Mouse (Mus musculus) left cerebral cortex, postnatal 25 days (tissue): ENCODE results near the gene Faim2. TPM values are rescaled to one million over a fixed set of nuclear protein-coding genes. Genes with fewer than 3 reads are reported as not detected.
A peak's percentile ranks its signal among the peaks of the same experiment; 100 is the strongest.

Experiments used
- DNase-seq, 2 experiments: peaks; one replicate each; pipeline ENCODE4 v3.0.0; 2022; ENCODE audit warnings: low spot score in 2 of 2, mixed read lengths in 1 of 2
- intact Hi-C: fragments of 180-260 bp; cut with DNase I; formaldehyde crosslinking; loops from one replicate; pipeline ENCODE4 v1.15.1; 2025
- total RNA-seq, 2 experiments: library from RNA; stranded (reverse); gene quantifications; 2 replicates each; pipeline ENCODE4 v1.2.3; 2021

Faim2 gene
- total RNA-seq = 100 to 1,000 TPM; 318 to 355 TPM

DNA sequence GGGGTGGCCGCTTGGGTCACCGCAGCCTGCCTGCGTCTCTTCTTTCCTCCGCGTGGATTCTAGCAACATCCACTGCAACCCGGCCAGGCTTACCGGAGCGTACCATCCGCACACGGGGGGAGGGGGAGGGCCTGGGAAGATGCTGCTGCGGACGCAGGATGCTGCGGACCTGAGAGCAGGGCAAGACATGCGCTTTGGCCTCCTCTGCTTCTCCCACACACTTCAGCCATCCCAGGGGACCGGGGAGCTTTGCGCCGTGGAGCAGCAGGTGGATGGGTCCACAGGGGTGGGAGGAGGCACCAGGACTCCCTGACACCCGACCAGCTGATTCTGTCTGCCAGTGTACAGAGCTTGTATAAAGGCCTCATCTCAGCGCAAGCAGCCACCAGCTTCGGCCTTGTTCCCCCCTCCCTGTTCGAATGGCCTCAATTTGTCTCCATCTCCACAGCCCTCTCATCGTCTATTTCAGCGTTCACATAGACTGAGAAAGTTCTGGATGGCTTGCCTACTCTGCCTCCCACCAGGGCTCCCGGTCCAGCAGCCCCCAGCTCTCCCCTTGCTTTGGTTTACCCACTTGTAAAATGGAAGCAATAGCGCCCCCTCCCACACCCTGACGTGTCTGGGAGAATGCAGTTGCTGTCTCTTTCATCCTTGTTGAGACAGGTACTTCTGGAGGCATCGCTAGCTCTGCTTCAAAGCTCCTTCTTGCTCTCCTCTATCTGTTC lies at the start of gene Faim2:
Gene Faim2 (minus strand): TSS at position 537 of the 725 bp plus-strand sequence.
- peak; percentile 79 to 87 for DNase-seq
- intact Hi-C loops = no loop called here

DNA sequence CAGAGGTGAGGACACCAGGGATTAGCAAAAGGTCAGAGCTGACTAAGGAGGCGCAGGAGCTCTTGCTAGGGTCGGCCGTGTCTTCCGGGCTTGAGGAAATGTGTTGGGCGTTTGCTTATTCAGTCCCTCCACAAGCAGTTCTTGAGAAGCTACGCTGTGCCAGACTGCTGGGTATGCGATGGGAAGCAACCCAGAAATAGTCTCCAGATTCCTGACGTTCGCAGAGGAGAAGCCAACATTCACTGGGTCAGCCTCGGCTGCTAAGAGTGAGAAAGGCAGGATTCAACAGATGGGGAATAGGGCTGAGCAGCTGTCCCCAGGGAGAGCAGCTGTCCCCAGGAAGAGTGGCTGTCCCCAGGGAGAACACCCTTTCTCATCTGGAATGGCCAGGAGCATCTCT lies 41.2 kb upstream of the Faim2 start:
- DNase-seq = peak; percentile 18 to 73
- intact Hi-C loops = no loop called here

DNA sequence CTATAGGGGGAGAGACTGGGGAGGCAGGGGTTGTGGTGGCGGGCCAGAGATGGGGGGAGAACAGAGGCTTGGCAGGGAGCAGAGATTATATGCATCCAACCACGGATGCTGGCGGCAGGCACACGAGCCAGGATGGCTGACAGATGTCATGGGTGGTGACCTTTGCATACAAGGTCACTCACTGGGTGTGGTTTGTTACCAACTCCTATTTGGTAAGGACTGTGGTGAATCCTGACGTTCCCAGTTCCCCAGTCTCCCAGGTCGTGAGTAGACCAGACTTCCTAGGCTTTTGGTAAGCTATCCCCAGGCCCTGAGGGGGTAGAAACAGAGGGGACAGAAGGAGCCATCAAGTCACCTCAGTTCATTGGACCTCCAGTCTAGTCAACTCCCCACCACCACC lies 40.7 kb upstream of the Faim2 start:
- no peak for DNase-seq
- intact Hi-C loops = no loop called here

DNA sequence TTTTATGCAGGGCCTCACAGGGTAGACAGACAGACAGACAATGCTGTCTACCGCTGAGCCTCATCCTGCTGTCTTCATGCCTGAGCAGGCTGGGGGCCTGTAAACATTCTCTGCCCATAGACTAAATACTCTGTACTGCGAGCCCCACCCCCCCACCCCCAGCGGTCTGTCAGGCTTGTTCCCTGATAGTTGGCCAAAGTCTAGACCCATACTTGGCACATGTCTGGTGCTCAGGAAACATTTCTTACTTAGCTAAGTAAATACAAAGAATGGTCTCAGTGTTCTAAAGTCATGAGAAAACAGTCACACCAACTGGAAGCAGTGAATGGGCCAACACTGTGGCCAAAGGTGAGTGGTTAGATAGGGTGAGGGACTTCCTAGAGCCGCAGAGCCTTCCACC lies 39.4 kb upstream of the Faim2 start:
- intact Hi-C loops = no loop called here

DNA sequence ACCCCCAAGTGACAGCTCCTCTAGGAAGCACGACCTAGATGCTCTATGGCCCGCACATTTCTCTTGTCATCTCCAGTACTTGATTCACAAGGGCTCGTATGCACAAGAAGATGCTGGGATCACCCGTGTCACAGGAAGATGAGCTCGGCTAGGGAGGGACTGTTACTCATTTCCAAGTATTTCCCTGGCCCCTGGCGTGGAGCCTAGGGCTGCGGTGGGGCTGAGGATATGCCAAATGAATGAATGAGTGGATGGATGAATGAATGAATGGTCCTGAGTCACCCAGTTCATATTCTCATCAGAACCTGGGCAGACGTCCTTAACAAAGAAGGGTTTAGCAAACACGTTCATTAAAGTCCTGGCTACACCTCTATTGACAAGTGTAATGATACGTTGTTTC lies 32.3 kb upstream of the Faim2 start:
- no peak for DNase-seq
- intact Hi-C loops = no loop called here

More for the DNA sequence above, 39.4 kb upstream of the Faim2 start:
- no peak for DNase-seq

DNA sequence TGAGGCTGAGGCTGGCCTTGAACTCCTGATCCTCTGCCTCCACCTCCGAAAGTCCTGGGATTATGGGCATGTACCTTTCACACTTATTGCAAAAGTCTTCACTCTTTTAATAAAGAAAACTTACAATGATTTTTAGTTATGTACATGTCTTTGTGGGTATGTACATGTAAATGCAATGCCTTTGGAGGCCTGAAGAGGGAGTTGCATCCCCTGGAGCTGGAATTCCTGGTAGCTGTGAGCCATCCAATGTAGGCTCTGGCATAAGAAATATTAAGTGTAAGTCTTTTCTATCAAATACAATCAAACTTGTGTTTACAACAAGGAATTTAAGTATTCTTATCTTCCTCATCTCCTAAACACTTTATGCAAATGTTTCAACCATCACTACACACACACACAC lies 31.0 kb upstream of the Faim2 start:
- intact Hi-C loops = no loop called here
- no peak for DNase-seq

DNA sequence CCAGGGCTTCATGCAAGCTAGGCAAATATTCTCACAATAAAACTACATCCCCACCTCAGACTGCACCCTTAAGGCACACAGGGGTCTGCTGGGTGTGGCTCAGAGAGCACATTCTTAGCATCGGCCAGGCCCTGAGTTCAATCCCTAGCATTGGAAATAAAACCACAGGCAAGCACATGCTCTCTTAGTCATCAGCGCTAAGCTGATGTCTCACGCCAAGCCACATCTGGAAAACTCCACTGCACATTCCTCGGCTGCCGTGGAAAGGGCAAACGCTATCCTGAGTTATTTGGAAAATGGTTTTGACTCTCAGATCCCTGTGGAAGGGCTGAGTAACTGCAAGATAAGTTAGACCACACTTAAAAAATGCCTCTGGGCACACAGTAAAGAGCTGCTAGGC lies 25.8 kb upstream of the Faim2 start:
- no peak for DNase-seq
- intact Hi-C loops = no loop called here

DNA sequence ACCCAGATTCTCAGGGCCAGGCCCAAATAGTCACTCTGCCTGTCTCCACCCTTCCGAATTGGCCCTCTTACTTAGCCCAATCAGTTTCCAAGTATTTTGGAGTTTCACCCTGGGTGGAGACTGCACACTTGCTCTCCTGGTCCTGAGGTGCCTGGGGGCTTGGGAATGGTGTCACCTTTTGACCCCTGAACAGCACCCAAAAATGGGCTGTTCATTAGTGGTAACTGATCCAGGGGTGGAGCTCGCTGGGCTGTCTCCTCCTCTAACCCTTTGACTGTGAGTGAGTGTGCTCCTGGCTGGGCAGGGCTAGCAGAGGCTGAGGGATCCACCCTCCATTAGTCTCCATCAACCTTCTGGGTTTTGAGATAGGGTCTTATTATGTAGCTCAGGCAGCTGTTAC lies 21.9 kb upstream of the Faim2 start:
- no peak for DNase-seq
- intact Hi-C loops = no loop called here

DNA sequence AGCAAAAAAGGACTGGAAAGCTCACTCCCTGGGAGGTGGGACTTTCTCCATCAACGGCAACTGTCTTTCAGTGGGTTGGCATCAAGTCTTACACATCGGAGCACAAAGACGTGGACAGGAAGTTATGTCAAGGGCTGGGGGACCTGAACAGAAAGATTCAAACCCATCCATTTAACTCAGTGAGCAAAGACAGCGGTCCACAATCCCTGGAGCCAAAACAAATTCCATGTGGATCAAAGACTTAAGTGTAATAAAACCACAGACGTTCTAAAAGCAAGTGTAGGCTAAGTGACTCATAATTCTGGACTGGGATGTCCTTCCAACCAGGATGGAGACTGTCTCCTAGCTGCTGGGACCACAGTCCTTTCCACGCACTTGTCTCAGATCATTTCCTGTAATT lies 19.8 kb upstream of the Faim2 start:
- DNase-seq = no peak
- intact Hi-C loops = no loop called here

DNA sequence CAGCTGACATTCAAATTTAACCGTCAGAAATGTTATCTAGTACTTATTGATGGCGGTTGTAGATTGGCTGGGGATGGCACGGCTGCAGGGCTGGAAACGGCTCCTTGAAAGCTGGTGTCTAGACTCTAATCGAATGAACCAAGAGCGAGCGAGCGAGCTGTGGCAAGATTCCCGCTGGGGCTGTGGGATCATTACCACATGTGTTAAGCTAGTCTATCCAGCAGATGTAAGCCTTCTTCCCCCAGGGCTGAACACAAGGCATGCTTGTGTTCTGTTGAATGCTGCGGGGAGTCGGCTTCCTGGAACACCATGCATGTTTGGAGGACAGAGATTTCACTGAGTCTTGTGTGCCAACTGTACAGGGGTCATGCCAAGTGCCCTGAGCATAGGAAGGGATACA lies 18.6 kb upstream of the Faim2 start:
- intact Hi-C loops = no loop called here
- no peak for DNase-seq

DNA sequence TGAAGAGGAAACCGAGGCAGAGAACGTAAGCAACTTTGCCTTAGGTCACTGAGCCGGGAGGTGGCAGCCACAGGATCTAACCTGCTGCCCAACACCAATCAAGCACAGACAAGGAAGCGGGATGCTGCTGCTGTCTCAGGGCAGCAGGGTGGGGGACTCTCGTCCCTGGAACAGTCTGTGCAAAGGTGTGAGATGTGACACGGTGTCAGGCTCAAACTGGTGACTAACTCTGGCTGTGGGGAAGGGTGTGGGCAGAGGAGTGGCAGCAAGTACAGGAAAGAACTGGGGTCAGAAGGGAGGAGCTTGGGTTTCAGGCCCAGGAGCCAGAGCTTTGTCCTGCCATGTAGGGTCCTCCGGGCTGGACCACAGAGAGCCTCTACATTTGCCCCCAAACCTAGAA lies 16.1 kb upstream of the Faim2 start:
- intact Hi-C loops = no loop called here
- DNase-seq = no peak

DNA sequence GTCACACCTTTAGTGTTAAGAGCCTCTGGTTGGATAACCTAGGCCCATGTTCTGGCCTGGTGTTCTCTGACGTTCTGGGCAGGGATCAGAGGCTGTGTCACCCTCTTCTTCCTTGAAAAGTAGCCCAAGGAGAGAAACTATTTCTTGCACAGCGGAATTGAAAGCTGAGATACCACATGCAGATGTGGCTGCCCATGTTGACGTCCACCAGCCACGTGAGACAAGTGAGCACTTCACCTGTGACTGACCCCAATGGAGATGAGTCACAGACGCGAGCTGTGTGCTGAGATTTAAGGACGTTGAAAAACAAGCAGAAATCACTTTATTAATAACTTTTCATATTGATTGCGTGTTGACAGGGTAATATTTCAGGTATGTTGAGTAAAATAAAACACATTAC lies 11.9 kb upstream of the Faim2 start:
- no peak for DNase-seq
- intact Hi-C loops = no loop called here

DNA sequence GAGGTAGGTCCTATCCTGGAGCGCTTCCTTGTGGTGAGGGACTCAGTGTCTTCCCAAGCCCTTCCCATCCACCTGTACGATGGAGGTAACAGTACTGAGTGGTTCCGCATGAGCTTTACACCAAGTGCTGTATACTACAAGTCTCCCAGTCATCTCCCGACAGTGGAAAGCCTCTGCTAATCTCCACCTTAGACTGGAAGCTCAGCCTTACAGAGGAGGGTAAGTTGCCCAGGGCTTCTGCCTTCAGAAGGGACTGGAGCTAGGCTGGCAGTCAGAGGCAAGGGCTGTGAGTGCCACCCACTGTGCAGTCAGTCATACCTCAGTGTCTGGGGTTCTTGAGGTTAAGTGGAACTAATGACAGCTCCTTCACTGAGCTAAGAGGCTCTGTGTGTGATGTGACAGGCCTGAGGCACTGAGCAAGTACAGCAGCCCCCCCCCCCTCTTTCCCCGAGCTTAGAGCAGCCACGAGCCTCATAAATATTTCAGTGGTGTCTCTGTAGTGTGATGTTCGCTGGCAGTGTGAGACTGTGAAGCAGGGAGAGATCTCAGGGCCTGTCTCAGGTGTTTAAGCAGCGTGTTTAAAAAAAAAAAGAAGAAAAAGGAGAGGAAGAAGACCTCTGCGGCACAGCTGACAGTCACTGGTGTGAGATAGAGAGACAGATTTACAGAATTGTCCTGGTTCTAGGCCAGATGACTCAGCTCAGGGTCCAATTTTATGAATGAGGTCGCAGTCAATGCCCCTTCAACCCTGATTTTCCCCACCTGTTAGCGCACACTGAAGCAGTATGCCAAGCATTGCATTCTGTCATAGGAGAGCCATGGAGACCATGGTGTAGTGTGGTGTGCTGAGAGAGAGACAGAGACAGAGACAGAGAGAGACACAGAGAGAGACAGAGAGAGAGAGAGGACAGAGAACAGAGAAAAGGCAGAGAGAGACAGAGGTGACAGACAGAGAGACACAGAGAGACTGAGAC lies 9.2 kb upstream of the Faim2 start:
- intact Hi-C loops = no loop called here
- DNase-seq = no peak

DNA sequence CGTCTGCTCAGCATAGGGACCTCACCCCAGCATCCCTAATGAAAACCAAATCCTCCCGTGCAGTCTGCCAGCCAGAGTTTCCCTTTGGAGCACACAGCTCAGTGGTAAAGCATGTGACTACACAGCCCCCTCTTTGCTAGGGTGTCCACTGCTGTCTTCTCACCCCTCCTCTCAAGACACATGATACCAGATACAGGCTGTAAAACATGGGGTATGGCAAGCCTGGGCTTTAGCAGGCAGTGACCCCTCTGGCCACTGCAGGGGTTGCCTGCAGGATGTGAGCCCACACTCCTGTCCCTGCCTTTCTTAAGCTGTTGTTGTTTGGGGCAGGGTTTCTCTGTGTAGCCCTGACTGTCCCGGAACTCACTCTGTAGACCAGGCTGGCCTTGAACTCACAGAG lies 4.1 kb upstream of the Faim2 start:
- intact Hi-C loops = no loop called here
- DNase-seq = no peak

DNA sequence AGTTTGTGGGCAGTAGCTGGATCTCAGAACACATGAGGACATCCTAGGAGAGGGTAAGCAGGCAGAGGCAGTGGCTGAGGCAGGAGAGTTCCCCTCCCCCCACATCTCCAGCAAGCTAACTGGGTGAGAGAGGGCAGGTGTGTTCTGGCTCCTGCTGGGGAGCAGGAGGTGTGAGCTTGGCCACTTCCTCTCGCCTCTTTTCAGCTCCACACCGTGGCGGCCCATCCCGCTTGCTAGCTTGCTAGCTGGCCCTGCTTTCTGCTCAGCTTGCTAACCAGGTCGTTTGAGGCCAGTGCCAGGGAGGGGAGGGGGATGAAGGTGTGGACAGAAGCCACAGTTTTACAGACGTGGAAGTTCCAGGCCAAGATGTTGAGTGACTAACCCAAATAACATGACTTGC lies 3.2 kb upstream of the Faim2 start:
- intact Hi-C loops = no loop called here
- no peak for DNase-seq

DNA sequence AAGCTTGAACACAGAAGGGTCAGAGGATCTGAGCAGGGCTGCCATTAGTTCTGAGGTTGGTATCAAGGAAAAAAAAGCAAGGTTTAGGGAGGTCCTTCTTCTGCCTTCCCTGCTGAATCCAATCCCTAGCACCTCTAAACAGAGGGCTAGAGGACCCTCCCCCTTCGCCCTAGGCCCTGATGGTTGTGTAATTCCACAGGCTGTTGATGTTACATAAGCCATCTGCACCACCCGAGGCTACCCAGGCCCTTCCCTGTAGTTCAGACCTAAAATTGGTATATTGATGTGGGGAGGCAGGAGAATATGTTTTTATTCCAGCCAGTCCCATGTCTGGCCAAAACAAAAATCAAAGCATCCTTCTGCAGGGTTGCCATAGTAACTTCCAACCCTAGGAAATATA lies 1.3 kb downstream of the Faim2 start:
- intact Hi-C loops = no loop called here
- peak; percentile 43 to 76 for DNase-seq

DNA sequence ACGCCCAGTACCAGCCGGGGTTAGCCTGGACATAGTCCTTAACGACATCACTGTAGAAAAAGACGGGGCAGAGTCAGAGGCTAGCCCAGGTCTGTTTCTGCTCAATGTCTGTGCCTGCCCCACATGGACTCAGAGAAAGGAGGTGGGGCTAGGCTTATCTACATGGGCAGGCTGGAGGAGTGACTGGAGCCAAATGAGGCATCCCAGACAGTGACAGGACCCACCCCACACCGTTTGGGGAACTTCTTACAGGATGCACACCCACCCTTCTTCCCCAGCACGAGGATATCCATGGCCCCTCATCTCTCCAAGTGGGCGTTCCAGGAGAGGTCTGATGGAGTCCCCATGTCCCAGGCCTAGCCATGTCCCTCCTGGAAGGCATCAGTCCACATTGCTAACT lies 7.7 kb downstream of the Faim2 start:
- no peak for DNase-seq
- intact Hi-C loops = no loop called here

DNA sequence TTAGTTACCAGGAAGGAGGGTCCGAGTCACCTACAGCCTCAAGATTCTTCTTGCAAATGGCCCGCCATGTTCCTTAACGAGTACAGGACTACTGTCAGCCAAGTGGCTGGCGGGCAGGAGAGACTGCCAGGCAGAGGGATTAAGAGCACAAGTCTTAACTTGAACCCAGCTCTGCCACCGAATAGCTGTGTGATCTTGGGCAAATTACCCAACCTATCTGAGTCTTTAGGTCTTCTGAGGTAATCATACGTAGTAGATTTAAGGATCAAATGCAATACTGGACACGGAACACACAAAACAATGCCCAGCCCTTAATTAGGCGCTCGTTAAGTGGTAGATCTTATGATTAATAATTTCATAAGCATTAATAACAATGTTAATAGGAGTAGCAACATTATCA lies 8.3 kb downstream of the Faim2 start:
- DNase-seq = no peak
- intact Hi-C loops = no loop called here

DNA sequence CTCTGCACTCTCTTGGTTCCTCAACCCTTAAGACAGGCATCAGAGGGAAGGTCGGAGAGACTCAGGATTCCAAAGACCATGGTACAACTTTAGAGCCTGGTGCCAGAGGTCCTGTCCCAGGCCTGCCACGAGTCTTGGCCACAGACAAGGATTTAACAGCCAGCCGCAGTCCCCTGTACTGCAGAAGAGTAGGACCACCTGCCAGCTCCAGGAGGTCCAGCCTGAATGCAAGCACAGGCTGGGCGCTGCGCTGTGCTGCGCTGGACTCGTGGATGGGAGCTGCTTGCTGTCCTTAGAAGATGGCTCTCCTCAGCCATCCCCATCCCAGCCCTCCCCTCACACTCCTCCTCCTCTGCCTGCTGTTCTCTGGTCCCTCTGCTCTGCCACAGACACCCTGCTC lies 10.2 kb downstream of the Faim2 start:
- no peak for DNase-seq
- intact Hi-C loops = no loop called here

DNA sequence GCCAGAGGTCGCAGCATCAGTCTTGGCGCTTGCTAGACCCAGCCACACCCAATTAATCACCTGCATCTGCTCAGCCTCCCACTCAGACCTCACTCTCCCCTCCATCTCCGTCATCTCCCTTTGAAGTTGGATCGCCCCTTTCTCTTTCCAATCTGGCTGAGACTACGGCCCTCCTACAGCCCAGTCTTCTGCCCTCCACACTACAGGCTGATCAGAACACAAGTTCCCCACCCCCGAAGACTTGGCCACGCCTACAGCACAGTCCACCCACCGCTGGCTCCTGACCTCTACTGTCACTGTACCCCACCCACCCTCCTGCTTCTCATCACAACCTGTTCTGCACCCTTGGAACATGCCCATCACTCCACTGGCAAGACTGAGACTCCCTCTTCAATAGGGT lies 11.2 kb downstream of the Faim2 start:
- no peak for DNase-seq

More for the DNA sequence above, 11.2 kb downstream of the Faim2 start:
- intact Hi-C loops = no loop called here
